Mouse (Mus musculus) neutrophil, adult 5-6 weeks (primary cell): ENCODE data around the gene 4930432K21Rik. TPM values are rescaled to one million over a fixed set of nuclear protein-coding genes. Genes with fewer than 3 reads are reported as not detected.

Source experiments
- ATAC-seq: fragments of 151-379, 151-347 bp; 2 replicates; pipeline ENCODE4 v1.8.0; 2017; ENCODE audit warnings: mild to moderate bottlenecking, moderate TSS enrichment; ENCODE audit not compliant: insufficient number of reproducible peaks, poor library complexity, low FRiP score, severe bottlenecking; ENCODE audit errors: extremely low read depth
- total RNA-seq: library from RNA; stranded (forward); fragments of 200-1000 nt; gene quantifications from 2 replicates; pipeline ENCODE4 v1.2.3, GENCODE M21; 2017

Gene 4930432K21Rik
- total RNA-seq, 1 experiment from 2014 or later: 0.93 TPM

- ATAC-seq: peak; percentile 49
These were observed 39.4 kb downstream of the 4930432K21Rik start for GRCm38 (mm10) chr8:84187065-84187755.

DNA sequence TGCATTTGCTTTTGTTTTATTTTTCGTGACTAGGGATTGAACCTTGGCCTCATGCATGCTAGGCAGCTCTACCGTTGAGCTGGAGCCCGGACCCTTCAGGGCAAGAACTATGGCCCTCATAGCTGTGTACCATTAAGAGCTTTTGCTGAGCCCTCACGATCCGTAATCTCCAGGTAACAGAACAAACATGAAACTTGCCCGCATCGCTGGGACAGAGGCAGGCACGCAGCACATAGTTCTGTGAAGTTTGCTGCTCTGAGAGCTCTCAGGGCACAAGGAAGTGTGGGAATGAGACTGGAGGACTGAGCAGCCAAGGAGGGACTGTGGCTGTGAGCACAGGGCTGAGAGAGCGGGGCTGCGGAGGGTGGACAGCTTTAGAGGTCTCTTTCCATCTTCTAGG lies 40.8 kb downstream of the 4930432K21Rik start:
- no peak for ATAC-seq

- no peak for ATAC-seq
These were observed 41.8 kb downstream of the 4930432K21Rik start for GRCm38 (mm10) chr8:84189603-84190002.

DNA sequence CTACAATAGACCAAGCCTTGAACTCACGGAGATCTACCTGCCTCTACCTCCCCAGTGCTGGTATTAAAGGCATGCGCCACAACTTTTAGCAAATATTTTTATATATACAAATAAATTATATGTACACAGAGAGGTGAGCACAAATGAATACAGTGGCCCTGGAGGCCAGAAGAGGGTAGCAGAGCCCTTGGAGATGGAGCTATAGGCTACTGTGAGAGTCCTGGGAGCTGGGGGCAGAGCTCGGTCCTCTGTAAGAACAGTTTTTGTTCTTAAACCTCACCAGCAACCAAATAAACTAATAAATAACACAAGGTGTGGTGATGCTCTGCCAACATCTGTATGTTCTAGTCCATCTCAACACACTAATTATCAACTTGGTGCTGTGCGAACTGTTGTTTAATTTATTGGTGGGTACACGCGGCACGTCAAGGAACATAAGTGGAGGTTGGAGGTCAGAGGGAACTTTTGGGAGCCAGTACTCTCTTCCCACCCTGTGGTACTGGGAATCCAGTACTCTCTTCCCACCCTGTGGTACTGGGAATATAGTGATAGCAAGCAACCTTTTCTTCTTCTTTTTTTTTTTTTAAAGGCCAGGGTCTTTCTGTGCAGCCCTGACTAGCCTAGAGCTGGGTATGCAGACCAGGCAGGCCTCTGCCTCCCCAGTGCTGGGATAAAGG lies 42.5 kb downstream of the 4930432K21Rik start:
- no peak for ATAC-seq

DNA sequence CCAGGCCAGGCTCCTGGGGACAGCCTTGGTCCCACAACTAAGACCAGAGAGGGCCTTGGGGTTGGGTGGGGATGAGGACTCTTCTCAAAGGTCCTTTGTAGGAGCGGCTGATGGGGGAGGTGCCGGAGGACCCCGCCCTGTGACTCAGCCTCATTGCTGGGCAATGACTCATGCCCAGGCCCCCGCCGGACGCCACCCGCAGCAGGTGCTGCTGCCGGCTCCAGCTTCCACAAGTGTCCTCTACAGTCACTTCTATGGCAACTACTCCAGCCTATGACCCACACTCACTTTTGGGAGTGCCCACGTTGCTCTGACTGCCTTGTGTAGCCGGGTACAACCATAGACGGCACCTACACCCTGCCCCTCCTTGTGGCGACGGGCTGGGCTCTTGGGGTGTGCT lies 44.2 kb downstream of the 4930432K21Rik start:
- peak; percentile 78 for ATAC-seq

DNA sequence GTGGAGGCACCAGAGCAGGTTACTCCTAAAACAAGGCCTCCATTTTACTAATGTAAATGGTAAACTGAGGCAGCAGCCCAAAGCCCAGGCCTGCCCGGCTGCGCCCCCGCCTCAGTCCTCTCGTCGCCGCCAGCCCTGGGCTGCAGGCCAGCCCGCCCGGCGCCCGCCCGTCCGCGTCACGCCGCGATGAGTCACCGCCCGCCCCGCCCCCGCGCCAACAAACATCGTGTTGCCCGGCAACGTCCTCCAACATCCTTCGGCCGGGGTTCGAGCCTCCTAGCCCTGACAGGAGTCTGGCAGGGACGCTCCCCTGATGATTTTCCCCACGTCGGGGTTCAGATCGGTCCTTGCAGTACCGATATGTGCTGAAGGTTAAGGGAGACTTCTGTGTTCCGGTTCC lies 44.7 kb downstream of the 4930432K21Rik start:
- ATAC-seq: peak; percentile 42

DNA sequence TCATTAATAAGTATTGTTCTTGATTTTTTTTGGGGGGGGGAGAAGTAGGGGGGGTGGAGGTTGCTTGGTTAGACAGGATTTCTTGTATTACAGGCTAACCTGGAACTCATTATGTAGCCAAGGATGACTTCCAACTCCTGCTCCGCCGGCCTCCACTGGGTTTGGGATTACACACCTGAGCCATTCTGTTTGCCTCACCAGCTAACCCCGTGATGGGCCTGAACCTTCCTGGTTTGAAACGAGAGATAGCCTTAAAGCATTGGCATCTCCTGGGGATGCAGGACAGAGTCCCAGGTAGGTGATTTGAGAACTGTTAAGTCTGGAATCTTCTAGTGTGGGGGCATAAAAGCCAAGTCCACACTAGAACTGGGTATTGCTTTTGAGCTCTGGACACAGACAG lies 45.3 kb downstream of the 4930432K21Rik start:
- no peak for ATAC-seq

- ATAC-seq: no peak
These were observed 45.7 kb downstream of the 4930432K21Rik start for GRCm38 (mm10) chr8:84193566-84193965.

DNA sequence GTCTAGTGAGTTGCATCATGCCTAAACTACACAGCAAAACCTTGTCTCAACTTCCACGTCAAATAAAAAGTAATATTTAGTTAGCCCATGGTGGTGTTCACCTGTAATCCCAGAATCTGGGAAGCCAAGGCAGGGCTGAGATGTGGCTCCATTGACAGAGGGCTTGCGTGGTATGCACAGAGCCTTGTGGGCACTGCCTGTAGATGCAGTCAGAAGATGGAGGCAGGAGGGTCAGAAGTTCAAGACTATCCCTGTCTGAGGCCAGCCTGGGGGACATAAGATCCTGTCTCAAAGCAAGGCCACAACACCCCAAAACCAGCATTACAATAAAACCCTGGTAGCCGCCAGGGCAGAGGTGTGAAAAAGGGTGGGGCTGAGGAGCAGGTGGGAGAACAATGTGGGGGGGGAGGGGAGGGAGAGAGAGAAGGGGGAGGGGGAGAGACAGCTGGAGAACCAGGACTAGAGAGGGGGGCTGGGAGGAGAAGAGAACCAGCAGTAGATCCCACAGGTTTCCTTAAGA lies 46.5 kb downstream of the 4930432K21Rik start:
- ATAC-seq: no peak

- peak; percentile 7; the same call in 1 of the 2 replicates for ATAC-seq
These were observed 49.5 kb downstream of the 4930432K21Rik start for GRCm38 (mm10) chr8:84197141-84197921.

DNA sequence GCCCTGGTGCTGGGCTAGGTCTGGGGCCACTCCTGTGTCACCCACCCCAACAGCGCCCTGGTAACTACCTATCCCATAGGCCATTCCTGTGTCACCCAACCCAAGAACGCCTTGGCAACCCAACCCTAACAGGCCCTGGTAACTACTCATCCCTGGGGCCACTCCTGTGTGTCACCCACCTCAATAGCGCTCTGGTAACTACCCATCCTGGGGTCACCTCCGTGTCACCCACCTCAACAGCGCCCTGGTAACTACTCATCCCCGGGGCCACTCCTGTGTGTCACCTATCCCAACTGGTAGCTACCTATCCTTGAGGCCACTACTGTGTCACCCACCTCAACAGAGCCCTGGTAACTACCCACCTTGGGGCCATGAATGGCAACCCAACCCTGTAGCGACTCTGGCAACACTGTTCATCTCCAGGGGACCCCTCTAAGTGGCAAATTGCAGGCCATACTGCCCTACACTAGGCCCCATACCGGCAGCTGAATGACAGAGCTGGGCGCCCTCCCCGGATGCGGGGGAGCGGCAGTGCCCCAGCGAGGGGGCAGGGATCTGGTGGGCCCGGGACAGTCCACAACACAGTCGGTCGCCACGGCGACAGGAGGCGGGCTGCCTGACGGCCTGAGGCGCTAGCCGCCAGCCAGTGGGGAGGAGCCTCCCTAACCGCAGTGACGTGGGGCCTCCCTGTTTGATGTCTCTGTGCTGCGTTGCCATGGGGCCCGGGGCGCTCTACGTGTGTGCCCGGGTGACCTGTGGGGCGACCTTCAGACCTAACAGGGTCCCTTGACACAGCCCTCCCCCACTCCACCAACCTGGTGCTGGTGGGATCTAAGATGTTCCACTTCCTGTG lies 50.3 kb downstream of the 4930432K21Rik start:
- peak; percentile 72 for ATAC-seq

- no peak for ATAC-seq
These were observed 51.0 kb downstream of the 4930432K21Rik start for GRCm38 (mm10) chr8:84198871-84199270.

GRCm38 (mm10) chr8:84199348-84200125 lies 51.7 kb downstream of the 4930432K21Rik start:
- no peak for ATAC-seq

DNA sequence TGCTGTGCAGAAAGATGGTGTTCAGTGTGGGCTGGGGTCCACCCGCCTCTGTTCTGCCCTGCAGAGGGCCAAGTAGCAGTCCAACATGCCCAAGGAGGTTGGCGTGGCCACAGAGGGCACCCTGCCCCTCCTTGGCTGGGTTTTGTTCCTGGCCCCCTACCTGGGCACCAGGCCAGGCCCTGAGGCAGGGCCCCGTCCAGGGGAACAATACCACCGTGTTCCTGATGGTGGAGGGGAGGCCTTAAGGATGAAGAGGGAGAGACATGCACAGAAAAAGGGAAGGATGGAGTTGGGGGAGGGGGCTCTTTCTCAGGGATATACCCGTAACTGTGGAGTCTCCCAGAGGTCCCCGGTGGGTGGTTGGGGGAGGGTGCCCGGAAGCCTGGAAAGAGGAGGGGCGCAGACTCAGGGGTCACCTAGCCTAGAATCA lies 52.3 kb downstream of the 4930432K21Rik start:
- ATAC-seq: no peak

DNA sequence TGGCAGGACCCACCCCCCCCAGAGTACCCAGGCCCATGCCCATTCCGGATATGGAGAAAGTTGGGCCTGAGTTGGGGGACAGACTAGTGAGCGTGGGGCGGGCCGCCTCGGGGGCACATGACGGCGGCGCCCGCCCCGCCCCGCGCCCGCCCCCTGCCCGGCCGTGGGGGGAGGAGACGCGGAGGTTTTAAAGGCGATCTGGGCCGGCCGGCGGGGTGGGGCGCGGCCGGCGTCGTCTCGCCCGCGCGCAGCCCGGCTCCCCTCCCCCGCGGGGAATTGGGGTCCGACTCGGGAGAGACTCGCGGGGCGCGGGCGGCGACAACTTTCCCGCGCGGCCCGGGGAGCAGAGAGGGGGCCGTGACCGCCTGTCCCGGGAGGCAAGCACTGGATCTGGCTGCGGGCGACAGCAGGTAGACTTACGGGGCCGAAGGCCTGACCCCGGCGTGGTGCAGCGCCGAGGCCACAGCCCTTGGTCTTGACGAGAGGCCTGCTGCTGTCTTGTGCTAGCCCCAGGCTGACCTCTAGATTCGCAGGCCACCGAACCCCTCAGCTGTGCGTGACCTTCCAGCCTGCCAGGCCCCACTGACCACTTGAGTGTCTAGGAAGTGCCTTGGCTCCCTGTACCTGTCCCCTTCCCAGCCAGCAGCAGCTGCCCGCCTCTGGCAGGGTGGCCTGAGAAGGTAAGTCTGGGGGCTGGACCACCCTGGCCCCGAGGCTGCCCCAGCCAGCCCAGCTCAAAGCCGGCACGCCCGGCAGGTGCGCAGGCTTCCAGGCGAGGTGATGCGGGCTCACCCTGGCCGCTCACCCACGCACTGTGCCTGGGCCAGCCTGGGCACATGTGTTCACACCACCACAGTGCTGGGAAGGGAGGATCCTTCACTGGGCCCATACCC lies 53.1 kb downstream of the 4930432K21Rik start:
- ATAC-seq: no peak

GRCm38 (mm10) chr8:84201545-84202245 lies 53.9 kb downstream of the 4930432K21Rik start:
- no peak for ATAC-seq
